Mouse (Mus musculus): Measurements from ENCODE around the gene H3f3b. TPM values are rescaled to one million over a fixed set of nuclear protein-coding genes. Genes with fewer than 3 reads are reported as not detected.

H3f3b gene
- total and polyA plus RNA-seq, 2 experiments from 2014 or later, result 936 to 2,422 TPM

DNA sequence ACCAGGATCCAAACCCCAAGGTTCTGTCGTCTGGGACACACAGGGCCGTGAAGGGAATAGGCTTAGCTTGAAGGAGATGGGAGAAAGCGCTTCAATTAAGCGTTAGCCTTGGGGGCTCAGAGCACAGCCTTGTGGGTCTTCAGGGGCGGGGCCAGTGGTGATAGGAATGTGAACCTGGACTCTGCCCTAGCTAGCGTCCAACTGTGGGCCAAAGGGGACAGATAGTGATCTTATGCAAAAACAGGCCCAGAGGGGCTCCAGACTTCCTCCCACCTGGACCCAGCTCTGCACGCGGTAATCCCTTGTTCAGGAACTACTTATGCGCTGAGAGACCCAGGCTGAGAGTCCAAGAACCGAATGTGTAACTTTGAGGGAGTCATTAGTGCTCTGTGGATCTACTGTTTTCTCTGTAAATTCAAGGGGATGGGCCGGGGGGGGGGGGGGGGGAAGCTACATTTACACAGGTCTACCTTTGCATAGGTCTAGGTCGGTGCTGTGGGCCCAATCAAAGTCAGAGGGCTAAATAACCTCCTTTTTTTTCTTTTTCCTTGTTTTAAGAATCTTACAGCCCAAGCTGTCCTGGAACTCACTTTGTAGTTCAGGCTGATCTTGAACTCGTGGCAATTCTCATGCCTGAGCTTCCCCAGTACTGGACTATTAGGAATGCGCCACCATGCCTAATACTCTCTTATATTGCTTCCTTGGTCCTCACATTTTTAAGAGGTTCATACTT, 16.1 kb downstream of the H3f3b start:
- WGBS, result 26% methylated on average over 13 of the region's 14 CpGs
- DNase-seq, result no peak
- peak overlapping the region; percentile 57; the same call in 1 of the 2 replicates for H3K27ac ChIP-seq (ENCODE audit: low read depth, low read length)
- H3K9me3 ChIP-seq (ENCODE audit: low read length), result no peaks in the 10 kb centered on the region
- peak overlapping the region; percentile 56 for H3K4me2 ChIP-seq (ENCODE audit: low read depth)
- peak overlapping the region; percentile 48 for H3K4me3 ChIP-seq (ENCODE audit: low read depth, low read length)
- no peak for TF ChIP-seq CTCF (IDR thresholded peaks at IDR 0.05; ENCODE audit: low read depth)
- H3K36me3 ChIP-seq (ENCODE audit: insufficient read depth), result no peaks in the 10 kb centered on the region; the same call in 1 of the 2 replicates
- peak overlapping the region; percentile 45 for H3K9ac ChIP-seq
- no peak for ATAC-seq
- H3K4me1 ChIP-seq (ENCODE audit: insufficient read depth), result no peaks in the 10 kb centered on the region
- H3K27me3 ChIP-seq (ENCODE audit: insufficient read depth, low read length), result no peaks in the 10 kb centered on the region

DNA sequence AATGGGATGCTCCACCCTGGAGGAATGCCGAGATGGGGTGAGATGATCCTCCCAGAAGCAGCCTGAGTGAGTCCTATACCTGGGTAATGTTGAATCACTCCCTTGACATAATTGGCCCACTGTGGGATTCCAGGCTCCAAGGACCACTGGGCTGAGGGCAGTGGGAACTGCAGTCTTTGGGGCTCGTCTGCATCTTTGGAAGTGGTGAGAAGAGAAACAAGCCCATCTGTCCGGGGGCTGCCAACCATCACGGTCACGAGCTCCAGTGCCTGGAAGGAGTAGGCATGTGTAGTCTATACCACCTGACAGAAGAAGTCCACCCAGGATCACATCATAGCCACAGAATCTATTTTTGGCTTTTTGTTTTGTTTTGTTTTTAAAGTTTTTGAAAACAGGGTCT, 16.8 kb downstream of the H3f3b start:
- 81% methylated on average over 5 of the region's 5 CpGs for WGBS
- Histone ChIP-seq H3K36me3 (ENCODE audit: insufficient read depth) (no peaks in the 10 kb centered on the region; the same call in 1 of the 2 replicates), H3K4me1 (ENCODE audit: insufficient read depth) (no peaks in the 10 kb centered on the region), H3K4me3 (ENCODE audit: low read depth, low read length) (no peak overlapping the region), H3K27ac (ENCODE audit: low read depth, low read length) (no peak overlapping the region), H3K9ac (no peak overlapping the region), H3K9me3 (ENCODE audit: low read length) (no peaks in the 10 kb centered on the region), H3K27me3 (ENCODE audit: insufficient read depth, low read length) (no peaks in the 10 kb centered on the region), H3K4me2 (ENCODE audit: low read depth) (no peak overlapping the region)
- no peak for ATAC-seq
- DNase-seq, result no peak
- no peak for TF ChIP-seq CTCF (IDR thresholded peaks at IDR 0.05; ENCODE audit: low read depth)

DNA sequence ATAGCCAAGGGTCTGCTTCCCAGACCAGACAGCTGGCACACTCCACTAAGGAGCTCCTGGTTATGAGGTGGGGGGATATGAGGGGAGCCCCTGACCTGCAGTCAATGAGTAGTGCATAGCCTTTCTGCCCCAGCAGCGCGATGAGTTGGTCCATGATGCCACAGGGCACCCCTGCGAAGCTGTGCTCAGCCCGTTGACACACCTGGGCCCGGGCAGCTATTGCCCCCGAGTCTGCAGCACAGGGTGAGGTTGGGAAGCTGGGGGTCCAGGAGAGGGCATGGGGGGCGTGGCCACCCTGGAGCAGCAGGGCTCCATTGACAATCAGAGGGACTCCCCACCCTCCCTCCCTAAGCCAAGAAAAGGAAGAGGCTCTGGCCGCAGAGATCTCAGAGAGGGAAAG, 17.6 kb downstream of the H3f3b start:
- Histone ChIP-seq H3K27me3 (ENCODE audit: insufficient read depth, low read length) (no peaks in the 10 kb centered on the region), H3K4me3 (ENCODE audit: low read depth, low read length) (no peak overlapping the region), H3K9me3 (ENCODE audit: low read length) (no peaks in the 10 kb centered on the region), H3K9ac (no peak overlapping the region), H3K27ac (ENCODE audit: low read depth, low read length) (no peak overlapping the region), H3K36me3 (ENCODE audit: insufficient read depth) (no peaks in the 10 kb centered on the region; the same call in 1 of the 2 replicates), H3K4me1 (ENCODE audit: insufficient read depth) (no peaks in the 10 kb centered on the region), H3K4me2 (ENCODE audit: low read depth) (no peak overlapping the region)
- no peak for ATAC-seq
- TF ChIP-seq CTCF (IDR thresholded peaks at IDR 0.05; ENCODE audit: low read depth), result no peak
- WGBS, result 98% methylated on average over 8 of the region's 8 CpGs
- DNase-seq, result no peak

DNA sequence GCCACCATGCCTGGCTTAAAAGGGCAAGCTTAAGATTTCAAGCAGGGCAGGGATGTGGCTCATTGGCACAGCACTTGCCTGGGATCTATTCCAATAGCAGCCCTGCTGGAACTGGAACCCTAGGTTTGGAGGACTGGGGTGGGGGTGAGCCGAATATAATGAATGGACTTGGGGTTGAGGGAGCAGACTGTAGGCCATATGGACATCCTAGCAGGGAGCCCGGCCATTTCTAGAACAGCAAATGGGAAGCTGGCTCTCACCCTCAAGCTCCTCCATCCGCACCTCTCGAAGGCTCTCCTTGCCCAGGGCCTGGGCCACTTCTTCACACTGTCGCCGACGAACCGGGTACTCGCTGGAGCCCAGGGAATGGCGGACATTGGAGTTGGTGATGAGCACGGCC, 18.1 kb downstream of the H3f3b start:
- Histone ChIP-seq H3K9me3 (ENCODE audit: low read length) (no peaks in the 10 kb centered on the region), H3K27me3 (ENCODE audit: insufficient read depth, low read length) (no peaks in the 10 kb centered on the region), H3K4me2 (ENCODE audit: low read depth) (no peak overlapping the region), H3K4me3 (ENCODE audit: low read depth, low read length) (no peak overlapping the region), H3K9ac (no peak overlapping the region), H3K36me3 (ENCODE audit: insufficient read depth) (no peaks in the 10 kb centered on the region; the same call in 1 of the 2 replicates), H3K27ac (ENCODE audit: low read depth, low read length) (no peak overlapping the region), H3K4me1 (ENCODE audit: insufficient read depth) (no peaks in the 10 kb centered on the region)
- WGBS, result 76% methylated on average over 11 of the region's 11 CpGs
- DNase-seq, result no peak
- no peak for TF ChIP-seq CTCF (IDR thresholded peaks at IDR 0.05; ENCODE audit: low read depth)
- ATAC-seq, result no peak

DNA sequence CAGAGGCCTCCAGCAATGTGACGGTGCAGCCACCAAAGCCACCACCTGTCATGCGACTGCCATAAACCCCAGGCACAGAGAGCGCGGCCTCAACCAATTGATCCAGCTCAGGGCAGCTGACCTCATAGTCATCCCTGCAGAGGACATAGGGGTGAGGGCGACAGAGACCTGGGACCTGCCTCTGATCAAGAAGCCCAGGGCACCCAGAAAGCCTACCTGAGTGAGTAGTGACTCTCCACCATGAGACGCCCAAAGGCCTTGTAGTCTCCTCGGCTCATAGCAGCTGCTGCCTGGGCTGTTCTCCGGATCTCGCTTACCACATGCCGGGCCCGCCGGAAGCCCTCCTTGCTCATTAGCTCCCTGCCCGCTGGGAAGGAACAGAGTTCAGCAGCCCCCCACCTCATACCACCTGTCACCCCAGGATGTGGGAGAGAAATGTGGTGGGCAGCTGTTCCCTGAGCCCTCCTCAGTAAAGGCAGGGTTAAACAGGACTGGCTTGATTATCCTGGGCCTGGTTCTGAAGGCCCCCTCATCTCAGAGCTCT, 18.9 kb downstream of the H3f3b start:
- Histone ChIP-seq H3K4me1 (ENCODE audit: insufficient read depth) (no peaks in the 10 kb centered on the region), H3K27ac (ENCODE audit: low read depth, low read length) (no peak overlapping the region), H3K36me3 (ENCODE audit: insufficient read depth) (no peaks in the 10 kb centered on the region; the same call in 1 of the 2 replicates), H3K4me2 (ENCODE audit: low read depth) (no peak overlapping the region), H3K27me3 (ENCODE audit: insufficient read depth, low read length) (no peaks in the 10 kb centered on the region), H3K9me3 (ENCODE audit: low read length) (no peaks in the 10 kb centered on the region), H3K9ac (no peak overlapping the region), H3K4me3 (ENCODE audit: low read depth, low read length) (no peak overlapping the region)
- ATAC-seq (no peak), DNase-seq (no peak)
- no peak for TF ChIP-seq CTCF (IDR thresholded peaks at IDR 0.05; ENCODE audit: low read depth)
- WGBS, result 82% methylated on average over 13 of the region's 13 CpGs

DNA sequence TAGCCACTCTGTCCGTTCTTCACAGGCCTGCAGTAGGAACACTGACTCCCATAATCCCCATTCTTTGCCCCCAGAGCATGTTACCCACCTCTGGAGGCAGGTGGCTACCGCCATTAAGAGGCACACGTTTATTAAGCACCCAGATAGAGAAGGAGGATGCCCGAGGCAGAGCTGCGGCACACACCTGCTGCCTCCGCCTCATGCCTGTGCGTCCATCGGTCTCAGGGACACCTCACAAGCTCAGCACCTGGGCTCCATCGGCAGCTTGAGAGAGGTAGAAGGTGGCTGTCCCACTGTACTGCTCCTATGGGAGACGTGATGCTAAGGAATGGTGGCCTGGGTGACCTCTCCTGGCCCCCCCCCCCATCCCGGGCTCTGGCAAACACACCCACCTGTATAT, 19.4 kb downstream of the H3f3b start:
- no peak overlapping the region for H3K4me2 ChIP-seq (ENCODE audit: low read depth)
- ATAC-seq (no peak), DNase-seq (no peak)
- no peak overlapping the region for H3K27ac ChIP-seq (ENCODE audit: low read depth, low read length)
- 87% methylated on average over 11 of the region's 11 CpGs for WGBS
- H3K9ac ChIP-seq, result no peak overlapping the region
- no peaks in the 10 kb centered on the region; the same call in 1 of the 2 replicates for H3K36me3 ChIP-seq (ENCODE audit: insufficient read depth)
- no peaks in the 10 kb centered on the region for H3K4me1 ChIP-seq (ENCODE audit: insufficient read depth)
- TF ChIP-seq CTCF (IDR thresholded peaks at IDR 0.05; ENCODE audit: low read depth), result no peak
- no peak overlapping the region for H3K4me3 ChIP-seq (ENCODE audit: low read depth, low read length)
- H3K9me3 ChIP-seq (ENCODE audit: low read length), result no peaks in the 10 kb centered on the region
- H3K27me3 ChIP-seq (ENCODE audit: insufficient read depth, low read length), result no peaks in the 10 kb centered on the region

DNA sequence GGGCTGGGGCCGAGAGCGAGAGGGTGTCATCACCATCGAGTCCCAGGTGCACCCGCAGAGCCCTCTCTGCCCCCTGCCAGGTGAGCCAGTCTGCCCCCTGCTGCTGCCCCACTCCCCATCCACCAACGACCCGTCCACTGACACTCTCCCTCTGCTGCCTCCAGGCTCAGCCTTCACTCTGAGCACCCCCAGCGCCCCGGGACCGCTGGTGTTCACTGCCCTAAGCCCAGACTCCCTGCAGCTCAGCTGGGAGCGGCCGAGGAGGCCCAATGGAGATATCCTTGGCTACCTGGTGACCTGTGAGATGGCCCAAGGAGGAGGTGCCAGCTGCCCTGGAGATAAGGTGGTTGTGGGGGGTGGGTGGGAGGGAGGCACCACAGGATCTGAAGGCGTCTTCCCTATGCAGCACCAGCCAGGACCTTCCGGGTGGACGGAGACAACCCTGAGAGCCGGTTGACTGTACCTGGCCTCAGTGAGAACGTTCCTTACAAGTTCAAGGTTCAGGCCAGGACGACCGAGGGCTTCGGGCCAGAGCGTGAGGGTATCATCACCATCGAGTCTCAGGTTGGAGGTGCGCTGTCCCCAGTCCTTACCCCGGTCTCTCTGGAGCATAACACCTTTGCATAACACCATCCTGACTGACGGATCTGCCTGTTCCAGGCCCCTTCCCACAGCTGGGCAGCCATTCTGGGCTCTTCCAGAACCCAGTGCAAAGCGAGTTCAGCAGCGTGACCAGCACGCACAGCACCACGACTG, 20.5 kb downstream of the H3f3b start:
- Histone ChIP-seq H3K4me1 (ENCODE audit: insufficient read depth) (no peaks in the 10 kb centered on the region), H3K27ac (ENCODE audit: low read depth, low read length) (no peak overlapping the region), H3K4me3 (ENCODE audit: low read depth, low read length) (no peak overlapping the region), H3K9me3 (ENCODE audit: low read length) (no peaks in the 10 kb centered on the region), H3K9ac (no peak overlapping the region), H3K36me3 (ENCODE audit: insufficient read depth) (no peaks in the 10 kb centered on the region; the same call in 1 of the 2 replicates), H3K27me3 (ENCODE audit: insufficient read depth, low read length) (no peaks in the 10 kb centered on the region), H3K4me2 (ENCODE audit: low read depth) (no peak overlapping the region)
- no peak for TF ChIP-seq CTCF (IDR thresholded peaks at IDR 0.05; ENCODE audit: low read depth)
- ATAC-seq, result no peak
- 89% methylated on average over 28 of the region's 28 CpGs for WGBS
- no peak for DNase-seq
